Mouse (Mus musculus): ENCODE results near the gene Galns. TPM values are rescaled to one million over a fixed set of nuclear protein-coding genes. Genes with fewer than 3 reads are reported as not detected.

The Galns gene
- polyA plus RNA-seq, 1 experiment from 2014 or later: 6.2 TPM

DNA sequence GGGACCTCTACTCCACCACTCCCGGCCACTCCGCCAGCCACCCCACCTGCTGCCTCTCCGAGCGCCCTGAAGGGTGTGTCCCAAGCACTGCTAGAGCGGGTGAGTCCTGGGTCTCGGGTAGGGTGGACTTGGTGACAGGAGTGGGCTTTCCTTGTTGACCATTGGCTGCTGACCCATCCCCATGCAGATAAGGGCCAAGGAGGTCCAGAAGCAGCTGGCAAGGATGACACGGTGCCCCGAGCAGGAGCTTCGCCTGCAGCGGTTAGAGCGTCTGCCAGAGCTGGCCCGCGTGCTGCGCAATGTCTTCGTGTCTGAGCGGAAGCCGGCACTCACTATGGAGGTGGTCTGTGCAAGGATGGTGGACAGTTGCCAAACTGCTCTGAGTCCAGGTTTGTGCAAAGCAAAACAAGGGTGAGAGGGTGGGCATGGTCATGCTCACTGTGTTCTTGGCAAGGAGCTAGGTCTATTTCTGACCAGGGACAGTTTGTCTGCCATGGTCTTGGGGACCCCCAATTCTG, 39.5 kb downstream of the Galns start:
- WGBS: 95% methylated on average over 17 of the region's 17 CpGs
- no peaks in the 10 kb centered on the region for H3K9me3 ChIP-seq
- H3K27me3 ChIP-seq (replicated peaks): no peaks in the 10 kb centered on the region
- H3K9ac ChIP-seq: no peak overlapping the region
- peaks cover 44% of the 10 kb centered on the region for H3K4me1 ChIP-seq
- peaks cover 40% of the 10 kb centered on the region for H3K36me3 ChIP-seq
- H3K4me3 ChIP-seq: no peak overlapping the region
- ATAC-seq (ENCODE audit: low FRiP score, low read depth): no peak
- no peak overlapping the region for H3K4me2 ChIP-seq (replicated peaks)
- H3K27ac ChIP-seq: no peak overlapping the region

DNA sequence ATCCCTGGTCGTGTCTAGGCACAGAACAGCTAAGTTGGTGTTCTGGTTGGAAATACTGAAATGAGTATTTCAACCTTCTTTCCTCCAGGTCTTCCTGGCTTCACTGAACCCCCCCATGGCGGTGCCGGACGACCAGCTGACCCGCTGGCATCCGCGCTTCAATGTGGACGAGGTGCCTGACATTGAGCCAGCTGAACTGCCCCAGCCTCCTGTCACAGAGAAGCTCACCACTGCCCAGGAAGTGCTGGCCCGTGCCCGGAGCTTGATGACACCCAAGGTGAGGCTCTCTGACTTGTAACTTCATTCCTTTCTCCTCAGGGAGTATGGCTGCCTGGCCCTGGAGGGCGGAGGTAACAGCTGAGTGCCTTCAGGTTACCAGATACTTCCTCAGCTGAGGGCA, 40.1 kb downstream of the Galns start:
- H3K36me3 ChIP-seq: peaks cover 40% of the 10 kb centered on the region
- H3K27ac ChIP-seq: no peak overlapping the region
- H3K4me2 ChIP-seq (replicated peaks): no peak overlapping the region
- H3K9me3 ChIP-seq: no peaks in the 10 kb centered on the region
- no peak overlapping the region for H3K4me3 ChIP-seq
- no peaks in the 10 kb centered on the region for H3K27me3 ChIP-seq (replicated peaks)
- H3K4me1 ChIP-seq: peaks cover 48% of the 10 kb centered on the region
- no peak for ATAC-seq (ENCODE audit: low FRiP score, low read depth)
- no peak overlapping the region for H3K9ac ChIP-seq
- WGBS: 97% methylated on average over 11 of the region's 11 CpGs

- Histone ChIP-seq H3K27me3 (replicated peaks) (no peaks in the 10 kb centered on the region), H3K36me3 (peaks cover 40% of the 10 kb centered on the region)
Observed at GRCm38 (mm10) chr8:122569996-122570395, 41.3 kb downstream of the Galns start.

DNA sequence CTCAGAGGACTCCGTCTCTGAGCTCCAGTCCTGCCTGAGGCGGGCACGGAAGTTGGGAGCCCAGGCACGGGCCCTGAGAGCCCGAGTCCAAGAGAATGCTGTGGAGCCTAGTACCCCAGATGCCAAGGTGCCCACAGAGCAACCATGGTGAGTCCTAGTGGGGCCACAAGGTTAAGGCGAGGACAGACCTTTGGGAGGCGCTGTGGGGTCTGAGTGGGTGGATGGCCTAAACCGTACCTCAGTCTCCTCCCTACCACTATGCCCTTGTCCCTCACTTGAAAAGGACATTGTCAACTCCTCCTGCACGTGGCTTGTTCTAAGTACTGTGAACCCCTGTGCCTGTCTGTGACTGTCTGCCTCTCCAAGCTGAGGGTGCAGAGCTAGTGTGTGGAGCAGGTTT, 41.9 kb downstream of the Galns start:
- peak overlapping the region; percentile 73 for H3K4me3 ChIP-seq
- H3K4me1 ChIP-seq: peaks cover 30% of the 10 kb centered on the region
- H3K9me3 ChIP-seq: no peaks in the 10 kb centered on the region
- WGBS: 70% methylated on average over 9 of the region's 9 CpGs
- ATAC-seq (ENCODE audit: low FRiP score, low read depth): no peak
- H3K27me3 ChIP-seq (replicated peaks): no peaks in the 10 kb centered on the region
- peaks cover 38% of the 10 kb centered on the region for H3K36me3 ChIP-seq
- H3K9ac ChIP-seq: peak overlapping the region; percentile 80
- no peak overlapping the region for H3K27ac ChIP-seq
- peak overlapping the region; percentile 83 for H3K4me2 ChIP-seq (replicated peaks)

More at GRCm38 (mm10) chr8:122569996-122570395, 41.3 kb downstream of the Galns start:
- no peaks in the 10 kb centered on the region for H3K9me3 ChIP-seq
- no peak for ATAC-seq (ENCODE audit: low FRiP score, low read depth)
- H3K4me3 ChIP-seq: no peak overlapping the region
- no peak overlapping the region for H3K4me2 ChIP-seq (replicated peaks)
- 95% methylated on average over 16 of the region's 16 CpGs for WGBS
- H3K9ac ChIP-seq: no peak overlapping the region
- no peak overlapping the region for H3K27ac ChIP-seq
- peaks cover 36% of the 10 kb centered on the region for H3K4me1 ChIP-seq

GRCm38 (mm10) chr8:122568881-122569309, 42.4 kb downstream of the Galns start:
- peaks cover 29% of the 10 kb centered on the region for H3K4me1 ChIP-seq
- peak overlapping the region; percentile 83 for H3K4me2 ChIP-seq (replicated peaks)
- ATAC-seq (ENCODE audit: low FRiP score, low read depth): no peak
- no peak overlapping the region for H3K27ac ChIP-seq
- peak overlapping the region; percentile 80 for H3K9ac ChIP-seq
- H3K36me3 ChIP-seq: peaks cover 38% of the 10 kb centered on the region
- peak overlapping the region; percentile 73 for H3K4me3 ChIP-seq
- 5% methylated on average over 10 of the region's 10 CpGs for WGBS
- H3K9me3 ChIP-seq: no peaks in the 10 kb centered on the region
- no peaks in the 10 kb centered on the region for H3K27me3 ChIP-seq (replicated peaks)

GRCm38 (mm10) chr8:122568109-122568504, 43.2 kb downstream of the Galns start:
- peak overlapping the region; percentile 73 for H3K4me3 ChIP-seq
- H3K9me3 ChIP-seq: no peaks in the 10 kb centered on the region
- peak overlapping the region; percentile 80 for H3K9ac ChIP-seq
- peaks cover 38% of the 10 kb centered on the region for H3K36me3 ChIP-seq
- peak overlapping the region; percentile 39 for H3K27ac ChIP-seq
- H3K27me3 ChIP-seq (replicated peaks): no peaks in the 10 kb centered on the region
- H3K4me2 ChIP-seq (replicated peaks): peak overlapping the region; percentile 83
- H3K4me1 ChIP-seq: peaks cover 29% of the 10 kb centered on the region
- under 1% methylated on average over 34 of the region's 34 CpGs for WGBS
- ATAC-seq (ENCODE audit: low FRiP score, low read depth): peak; percentile 57

GRCm38 (mm10) chr8:122567361-122568108, 43.7 kb downstream of the Galns start, which contains the start of gene Cdt1:
Gene Cdt1 (plus strand): TSS chr8:122568015.
- Histone ChIP-seq H3K4me3 (peak within 1 kb of the TSS; percentile 73), H3K27me3 (replicated peaks) (no peaks in the 10 kb centered on the region), H3K9me3 (no peaks in the 10 kb centered on the region), H3K4me1 (peaks cover 29% of the 10 kb centered on the region), H3K4me2 (replicated peaks) (peak within 1 kb of the TSS; percentile 83), H3K27ac (peak within 1 kb of the TSS; percentile 75), H3K36me3 (peaks cover 33% of the 10 kb centered on the region), H3K9ac (peak within 1 kb of the TSS; percentile 80)
- peak; percentile 94 for ATAC-seq (ENCODE audit: low FRiP score, low read depth)
- under 1% methylated on average over 62 of the region's 62 CpGs for WGBS

DNA sequence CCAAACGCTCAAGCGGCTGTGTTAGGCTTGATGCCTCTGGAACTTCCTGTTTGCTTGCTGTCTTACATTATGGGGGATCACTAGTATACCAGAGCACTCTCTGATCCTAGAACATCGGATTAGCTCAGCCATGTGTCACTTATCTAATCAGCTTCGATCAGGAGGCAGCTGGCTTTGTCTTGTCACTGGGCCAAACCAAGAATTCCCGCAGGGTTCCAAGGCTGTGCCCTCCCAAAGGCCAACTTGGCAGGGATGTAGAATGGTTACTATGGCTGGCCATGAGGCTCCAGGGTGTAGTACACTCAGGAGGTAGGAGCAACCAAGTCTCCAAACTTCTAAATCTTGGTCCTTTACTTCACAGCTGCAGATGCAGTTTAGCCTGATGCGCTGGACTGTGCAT, 44.5 kb downstream of the Galns start:
- WGBS: 55% methylated on average over 6 of the region's 6 CpGs
- peaks cover 29% of the 10 kb centered on the region for H3K4me1 ChIP-seq
- H3K27me3 ChIP-seq (replicated peaks): no peaks in the 10 kb centered on the region
- peaks cover 25% of the 10 kb centered on the region for H3K36me3 ChIP-seq
- no peak overlapping the region for H3K27ac ChIP-seq
- no peak for ATAC-seq (ENCODE audit: low FRiP score, low read depth)
- peak overlapping the region; percentile 80 for H3K9ac ChIP-seq
- H3K4me3 ChIP-seq: peak overlapping the region; percentile 73; the same call in 1 of the 2 replicates
- H3K9me3 ChIP-seq: no peaks in the 10 kb centered on the region
- peak overlapping the region; percentile 83 for H3K4me2 ChIP-seq (replicated peaks)

DNA sequence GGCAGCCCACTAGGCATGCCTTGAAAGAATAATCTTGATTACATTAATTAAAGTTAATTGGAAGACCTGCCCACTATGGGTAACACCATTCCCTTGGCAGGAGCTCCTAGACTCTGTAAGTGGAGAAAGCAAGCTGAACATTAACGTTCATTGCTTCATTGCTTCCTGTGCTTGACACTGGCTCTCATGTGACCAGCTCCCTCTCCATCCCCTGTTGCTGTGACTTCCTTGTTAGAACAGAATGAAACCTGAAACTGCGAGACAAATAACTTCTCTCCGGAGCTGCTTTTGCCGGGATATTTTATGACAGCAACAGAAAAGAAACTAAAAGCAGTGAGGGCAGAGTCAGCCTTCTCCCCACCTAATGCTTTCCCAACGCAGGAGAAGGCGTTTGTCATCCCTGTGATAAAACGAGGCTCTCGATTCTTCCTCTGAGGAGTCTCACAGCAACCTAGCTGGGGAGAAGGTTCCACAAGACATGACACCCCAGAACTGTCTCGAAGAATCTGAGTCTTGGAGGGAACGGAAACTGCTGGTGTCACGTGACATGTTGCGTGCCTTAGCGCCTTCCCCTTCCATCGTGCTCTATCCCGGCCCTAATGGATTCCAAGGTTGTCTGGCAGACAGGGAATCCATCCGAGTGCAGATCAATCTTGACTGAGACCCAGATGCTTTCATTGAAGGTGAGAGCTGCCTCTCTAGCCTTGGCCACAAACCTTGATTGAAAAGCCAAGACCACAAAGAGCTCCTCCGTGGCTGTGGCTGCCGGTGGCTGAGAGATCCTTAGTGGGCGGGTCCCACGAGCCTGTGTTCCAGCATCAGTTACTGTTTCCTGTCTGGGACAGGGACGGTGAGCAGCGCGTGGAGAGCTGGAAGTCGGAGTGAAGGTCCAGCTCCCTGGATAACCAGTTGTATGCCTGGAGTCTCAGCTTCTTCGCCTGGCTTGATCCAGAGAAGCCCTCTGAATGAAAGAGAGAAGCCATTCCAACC, 46.6 kb downstream of the Galns start:
- no peak for ATAC-seq (ENCODE audit: low FRiP score, low read depth)
- 88% methylated on average over 25 of the region's 25 CpGs for WGBS

GRCm38 (mm10) chr8:122561199-122561598, 50.1 kb downstream of the Galns start:
- no peak overlapping the region for H3K4me3 ChIP-seq
- H3K9ac ChIP-seq: no peak overlapping the region
- no peaks in the 10 kb centered on the region for H3K36me3 ChIP-seq
- H3K4me2 ChIP-seq (replicated peaks): no peak overlapping the region
- ATAC-seq (ENCODE audit: low FRiP score, low read depth): no peak
- H3K4me1 ChIP-seq: 0 out of 2 replicates have a peak, but pooled peaks cover 7% of the 10 kb centered on the region
- no peaks in the 10 kb centered on the region for H3K9me3 ChIP-seq
- WGBS: 79% methylated on average over 5 of the region's 5 CpGs
- no peak overlapping the region for H3K27ac ChIP-seq
- H3K27me3 ChIP-seq (replicated peaks): no peaks in the 10 kb centered on the region

More for the DNA sequence above, 46.6 kb downstream of the Galns start:
- no peak overlapping the region for H3K4me2 ChIP-seq (replicated peaks)
- peaks cover 4% of the 10 kb centered on the region; the same call in 1 of the 2 replicates for H3K36me3 ChIP-seq
- H3K4me3 ChIP-seq: no peak overlapping the region
- H3K27ac ChIP-seq: no peak overlapping the region
- H3K9ac ChIP-seq: no peak overlapping the region
- peaks cover 28% of the 10 kb centered on the region for H3K4me1 ChIP-seq
- no peaks in the 10 kb centered on the region for H3K9me3 ChIP-seq
- H3K27me3 ChIP-seq (replicated peaks): no peaks in the 10 kb centered on the region

DNA sequence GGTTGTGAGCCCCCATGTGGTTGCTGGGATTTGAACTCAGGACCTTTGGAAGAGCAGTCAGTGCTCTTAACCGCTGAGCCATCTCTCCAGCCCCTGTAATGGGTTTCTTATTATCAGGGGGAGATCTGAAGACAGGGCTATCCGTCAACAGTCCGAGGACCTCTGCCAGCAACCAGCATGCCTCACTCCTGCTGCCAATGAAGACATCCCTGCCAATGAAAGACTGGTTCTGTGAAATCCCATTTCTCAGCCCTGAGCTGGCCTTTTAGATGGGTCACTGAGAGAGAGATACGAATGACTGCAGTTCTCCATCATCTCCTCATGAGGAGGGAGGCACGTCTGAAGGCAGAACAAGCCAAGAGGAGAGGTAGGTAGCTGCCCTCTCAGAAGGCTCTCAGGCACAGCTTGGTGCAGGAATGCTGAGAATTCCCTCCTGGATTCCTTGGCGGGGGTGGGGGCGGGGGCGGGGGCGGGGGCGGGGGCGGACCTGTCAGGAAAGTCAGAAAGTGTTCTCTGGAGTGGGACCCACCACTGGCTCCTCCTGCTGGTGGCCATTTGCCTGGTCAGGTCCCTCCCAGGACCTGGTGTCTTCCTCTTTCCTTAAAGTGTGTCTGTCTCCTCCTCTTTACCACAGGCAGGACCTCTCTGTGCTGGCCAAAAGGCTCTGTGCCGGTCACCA, 52.5 kb downstream of the Galns start:
- H3K27ac ChIP-seq: no peak overlapping the region
- H3K27me3 ChIP-seq (replicated peaks): no peaks in the 10 kb centered on the region
- 32% methylated on average over 6 of the region's 12 CpGs for WGBS

More for the DNA sequence above, 52.5 kb downstream of the Galns start:
- ATAC-seq (ENCODE audit: low FRiP score, low read depth): no peak
- Histone ChIP-seq H3K4me1 (0 out of 2 replicates have a peak, but pooled peaks cover 7% of the 10 kb centered on the region), H3K9ac (no peak overlapping the region), H3K4me3 (no peak overlapping the region), H3K36me3 (no peaks in the 10 kb centered on the region), H3K4me2 (replicated peaks) (no peak overlapping the region), H3K9me3 (no peaks in the 10 kb centered on the region)

Data from neural tube, embryonic 12.5 days (tissue).